Mouse (Mus musculus) adrenal gland, postnatal 25 days (tissue): ENCODE data around the gene Gm20918. TPM values are rescaled to one million over a fixed set of nuclear protein-coding genes. Genes with fewer than 3 reads are reported as not detected.
"Not testable (repeated sequence)": the region's sequence is repeated elsewhere in the genome, so short reads cannot be mapped to it uniquely, and the experiment has no call there.

ENCODE experiments used
- DNase-seq: peaks from one replicate; pipeline ENCODE4 v3.0.0; 2021; ENCODE audit warnings: mixed read lengths
- long read RNA-seq: library from polyadenylated mRNA; stranded (forward); transcript quantifications from one replicate; pipeline ENCODE4 v2.0.0, GENCODE M21; 2021
- total RNA-seq: library from RNA; stranded (reverse); gene quantifications from 2 replicates; pipeline ENCODE4 v1.2.3, GENCODE M21; 2021

Gm20918 gene
- total RNA-seq: not detected in 2 replicates
- long read RNA-seq: 0 reads

- DNase-seq: not testable (repeated sequence)
Observed at GRCm38 (mm10) chrY:5043637-5044036, at the start of gene Gm20918. Gene Gm20918, plus strand, starts transcription at chrY:5043937.

Other genes starting within 250 kb of the Gm20918 start
- gene Gm21820, start 205.5 kb downstream of the Gm20918 start, total RNA-seq: not detected in 2 replicates